Mouse (Mus musculus) hindbrain, postnatal 0 days (tissue): ENCODE measurements around the gene Sdhaf3. TPM values are rescaled to one million over a fixed set of nuclear protein-coding genes. Genes with fewer than 3 reads are reported as not detected.

Source experiments
- ATAC-seq: fragments of 200-750 bp; cut with Nextera tagmentation; 2 replicates; pipeline ENCODE4 v1.8.0; 2017; ENCODE audit warnings: mild to moderate bottlenecking, moderate TSS enrichment, moderate library complexity
- DNase-seq: peaks from one replicate; pipeline ENCODE4 v3.0.0-alpha.2; 2015; ENCODE audit warnings: low spot score
- H3K27ac ChIP-seq: fragments of 300-500 bp; sonication (generic); 2 replicates; pipeline ENCODE4 v1.5.1; 2014; ENCODE audit warnings: mild to moderate bottlenecking
- H3K27me3 ChIP-seq: fragments of 300-500 bp; sonication (generic); 2 replicates; pipeline ENCODE4 v1.6.1; 2014; ENCODE audit warnings: low read length, mixed read lengths; ENCODE audit not compliant: insufficient read depth
- H3K36me3 ChIP-seq: fragments of 300-500 bp; sonication (generic); 2 replicates; pipeline ENCODE4 v1.6.1; 2014; ENCODE audit warnings: low read length, mixed read lengths; ENCODE audit not compliant: insufficient read depth
- H3K4me1 ChIP-seq: fragments of 300-500 bp; sonication (generic); 2 replicates; pipeline ENCODE4 v1.6.1; 2014; ENCODE audit warnings: antibody characterized with exemption, low read length, mixed read lengths; ENCODE audit not compliant: insufficient read depth
- H3K4me2 ChIP-seq: fragments of 300-500 bp; sonication (generic); 2 replicates; pipeline ENCODE4 v1.6.1; 2014; ENCODE audit warnings: low read depth, mild to moderate bottlenecking, low read length, moderate library complexity, mixed read lengths
- H3K4me3 ChIP-seq: fragments of 300-500 bp; sonication (generic); 2 replicates; pipeline ENCODE4 v1.5.1; 2014; ENCODE audit warnings: low read length
- H3K9ac ChIP-seq: fragments of 300-500 bp; sonication (generic); replicated peaks from 2 replicates; pipeline ENCODE4 v1.6.1; 2014; ENCODE audit warnings: mild to moderate bottlenecking, low read length, moderate library complexity, mixed read lengths
- H3K9me3 ChIP-seq: fragments of 300-500 bp; sonication (generic); 2 replicates; pipeline ENCODE4 v1.6.1; 2016; ENCODE audit warnings: low read length, mixed read lengths
- CTCF ChIP-seq: IDR thresholded peaks from 2 replicates; pipeline ENCODE4 v1.5.1; 2016; ENCODE audit warnings: antibody characterized with exemption, control low read depth, low read depth
- WGBS: fragments of 180-500 bp; shearing (Covaris S2); extraction: QIAGEN DNeasy Blood & Tissue Kit; methylation state at CpG from one replicate; pipeline ENCODE4 v1.1.7; 2014; 5-methylcytosine and 5-hydroxymethylcytosine counted together
- polyA plus RNA-seq: library from polyadenylated mRNA; unstranded; fragments of >200 nt; fragmentation: Nextera tagmentation; extraction: Ambion mirVana; gene quantifications from 2 replicates; pipeline ENCODE4 v1.2.1, GENCODE M21; 2015
- total RNA-seq: library from RNA; depleted of rRNA; stranded (reverse); fragments of >200 nt; gene quantifications from 2 replicates; pipeline ENCODE4 v1.2.3, GENCODE M21; 2014; rRNA removed

Gene Sdhaf3
- 2.9 and 4.6 TPM in 2 replicates for total RNA-seq
- polyA plus RNA-seq: 5.5 and 5.7 TPM in 2 replicates

DNA sequence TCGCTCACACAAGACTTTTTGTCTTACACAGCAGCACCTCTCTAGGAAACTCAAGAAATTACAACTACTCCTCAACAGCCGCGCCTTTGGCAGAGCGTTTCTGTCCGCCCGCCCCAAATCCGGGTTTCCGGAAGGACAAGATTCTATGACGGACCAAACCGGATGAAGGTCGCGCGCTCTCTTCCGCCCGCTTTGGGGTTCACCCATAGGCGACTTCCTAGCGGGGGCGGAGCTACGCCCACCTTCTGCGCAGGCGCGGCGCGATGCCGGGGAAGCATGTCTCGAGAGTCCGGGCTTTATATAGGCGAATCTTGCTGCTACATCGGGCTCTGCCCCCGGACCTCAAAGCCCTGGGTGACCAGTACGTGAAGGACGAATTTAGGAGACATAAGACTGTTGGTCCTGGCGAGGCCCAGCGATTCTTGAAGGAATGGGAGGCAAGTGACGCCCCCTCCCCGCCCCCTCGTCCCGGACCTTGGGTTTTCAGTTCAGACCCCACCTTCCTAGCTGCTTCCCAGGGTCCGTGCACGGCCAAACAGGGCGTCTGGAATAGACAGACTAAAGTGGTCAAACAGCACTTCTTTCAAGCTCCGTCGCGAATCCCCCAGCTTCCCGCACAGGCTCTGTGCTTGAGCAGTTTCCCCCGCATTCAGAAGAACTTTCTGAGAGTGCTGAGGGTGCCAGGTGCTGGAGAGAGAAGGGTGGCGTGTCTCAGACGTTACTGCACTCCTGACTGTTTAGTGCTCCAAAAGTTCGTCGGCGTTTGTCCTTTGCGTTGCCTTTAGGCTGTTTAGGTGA is at the start of gene Sdhaf3:
Gene Sdhaf3 (plus strand): TSS at position 241 of the 798 bp plus-strand sequence.
- peak within 1 kb of the TSS; percentile 57; the same call in 1 of the 2 replicates for H3K27ac ChIP-seq
- DNase-seq (peak; percentile 99), ATAC-seq (peak; percentile 99)
- H3K4me1 ChIP-seq: no peaks in the 10 kb centered on the region
- no peaks in the 10 kb centered on the region for H3K9me3 ChIP-seq
- peak within 1 kb of the TSS; percentile 73 for H3K4me3 ChIP-seq
- under 1% methylated on average over 52 of the region's 52 CpGs for WGBS
- H3K27me3 ChIP-seq: no peaks in the 10 kb centered on the region
- peak; percentile 65 for TF ChIP-seq CTCF
- H3K36me3 ChIP-seq: no peaks in the 10 kb centered on the region
- peak within 1 kb of the TSS; percentile 70 for H3K4me2 ChIP-seq
- peak within 1 kb of the TSS; percentile 57 for H3K9ac ChIP-seq

DNA sequence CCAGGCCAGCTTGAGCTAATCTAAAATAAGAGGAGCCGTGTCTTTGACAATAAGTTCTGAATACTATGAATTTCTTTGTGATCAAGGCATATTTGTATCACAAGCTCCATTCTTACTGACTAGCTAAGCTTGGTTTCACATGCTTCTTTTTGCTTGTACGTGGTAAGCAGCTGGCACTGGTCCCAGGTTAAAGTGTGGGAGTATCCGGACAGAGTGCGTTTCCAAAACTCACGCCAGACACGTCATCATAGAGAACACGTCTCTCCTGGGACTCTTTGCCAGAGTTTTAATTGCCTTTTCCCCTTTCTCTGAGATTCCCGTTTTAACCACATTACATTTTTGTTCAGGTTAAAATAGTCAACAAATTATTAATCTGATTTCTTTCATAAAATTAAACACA is 46.2 kb upstream of the Sdhaf3 start:
- no peaks in the 10 kb centered on the region for H3K27me3 ChIP-seq
- no peak overlapping the region for H3K4me2 ChIP-seq
- DNase-seq: no peak
- WGBS: 54% methylated on average over 8 of the region's 8 CpGs
- no peak for TF ChIP-seq CTCF
- ATAC-seq: no peak
- H3K9me3 ChIP-seq: no peaks in the 10 kb centered on the region
- no peak overlapping the region for H3K9ac ChIP-seq
- H3K4me1 ChIP-seq: no peaks in the 10 kb centered on the region
- H3K4me3 ChIP-seq: no peak overlapping the region
- no peaks in the 10 kb centered on the region for H3K36me3 ChIP-seq
- no peak overlapping the region for H3K27ac ChIP-seq

DNA sequence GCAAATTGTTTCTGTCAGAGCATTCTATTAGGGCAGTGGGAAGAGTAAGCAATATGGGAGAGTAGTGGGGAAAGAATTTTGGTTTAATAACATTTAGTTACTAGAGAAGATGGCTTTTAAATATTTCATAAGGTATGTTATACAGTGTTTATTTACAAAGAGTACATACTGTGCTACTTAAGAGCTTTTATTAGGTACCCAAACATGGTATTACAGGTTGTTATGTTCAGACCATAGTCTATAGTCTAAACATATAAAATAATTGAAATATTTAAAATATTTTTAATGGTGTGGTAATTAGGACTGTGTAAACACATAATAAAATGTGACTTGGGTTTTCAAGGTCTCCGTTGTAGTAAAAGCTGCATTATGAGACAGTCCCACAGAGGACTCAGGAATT is 41.5 kb upstream of the Sdhaf3 start:
- Histone ChIP-seq H3K9me3 (no peaks in the 10 kb centered on the region), H3K27me3 (no peaks in the 10 kb centered on the region), H3K4me1 (no peaks in the 10 kb centered on the region), H3K36me3 (no peaks in the 10 kb centered on the region), H3K4me3 (no peak overlapping the region), H3K4me2 (no peak overlapping the region), H3K9ac (no peak overlapping the region), H3K27ac (no peak overlapping the region)
- TF ChIP-seq CTCF: no peak
- no peak for DNase-seq
- 89% methylated on average over 1 of the region's 1 CpGs for WGBS
- no peak for ATAC-seq

DNA sequence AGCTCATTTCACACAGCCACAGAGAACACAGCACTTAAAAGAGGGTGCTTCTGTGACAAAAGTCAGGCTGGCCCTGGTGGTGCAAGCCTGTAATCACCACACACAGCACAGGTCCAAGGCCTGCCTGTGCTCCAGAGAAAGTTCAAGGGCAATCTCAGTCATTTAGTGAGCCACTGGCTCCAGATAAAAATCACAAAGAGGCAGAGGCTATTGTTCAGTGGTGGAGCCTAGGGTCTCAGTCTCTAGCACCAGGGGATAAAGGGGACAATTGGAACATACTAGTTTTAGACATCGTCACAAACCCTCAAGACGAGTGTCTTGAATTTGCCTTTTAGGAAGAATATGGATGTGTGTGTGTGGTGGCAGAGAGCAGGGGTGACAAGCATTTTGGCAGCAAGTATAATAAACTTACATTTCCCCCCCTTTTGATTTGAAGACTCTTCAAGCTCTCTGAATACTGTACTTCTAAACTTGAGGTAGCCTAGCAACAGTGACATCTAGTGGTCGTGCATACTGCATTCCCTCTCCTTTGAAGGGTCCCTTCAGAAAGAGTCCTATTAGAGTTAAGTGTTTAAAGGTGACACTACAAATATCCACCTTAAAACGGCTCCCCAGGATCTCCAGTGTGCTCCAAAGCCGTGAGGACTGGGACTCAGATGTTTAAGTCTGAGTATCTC is 40.8 kb upstream of the Sdhaf3 start:
- peak; percentile 59 for ATAC-seq

DNA sequence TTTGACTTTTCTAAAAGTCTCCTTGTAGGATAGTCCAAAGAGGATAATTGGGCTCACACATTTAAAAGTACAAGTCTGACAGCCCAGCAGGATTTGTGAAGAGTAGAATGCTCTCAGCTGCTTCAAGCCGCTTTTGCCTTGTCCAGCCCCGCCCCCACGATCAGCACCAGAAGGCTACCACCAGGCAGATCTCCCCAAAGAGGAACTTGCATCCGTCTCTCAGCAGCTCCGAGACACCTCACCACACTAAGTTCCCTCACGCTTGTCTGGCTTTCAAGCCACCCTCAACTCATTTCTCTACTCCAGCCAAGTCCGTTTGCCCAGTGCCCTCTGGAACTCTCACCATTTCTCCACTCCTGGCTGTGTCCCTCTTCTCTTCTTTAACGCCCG is 40.3 kb upstream of the Sdhaf3 start:
- Histone ChIP-seq H3K27ac (no peak overlapping the region), H3K27me3 (no peaks in the 10 kb centered on the region), H3K4me3 (no peak overlapping the region), H3K4me1 (no peaks in the 10 kb centered on the region), H3K9me3 (no peaks in the 10 kb centered on the region), H3K9ac (no peak overlapping the region), H3K36me3 (no peaks in the 10 kb centered on the region), H3K4me2 (no peak overlapping the region)
- no peak for DNase-seq
- no peak for ATAC-seq
- no peak for TF ChIP-seq CTCF
- 51% methylated on average over 9 of the region's 9 CpGs for whole genome bisulfite sequencing

More for the DNA sequence above, 40.8 kb upstream of the Sdhaf3 start:
- Histone ChIP-seq H3K4me3 (no peak overlapping the region), H3K36me3 (no peaks in the 10 kb centered on the region), H3K27me3 (no peaks in the 10 kb centered on the region), H3K4me2 (no peak overlapping the region), H3K4me1 (no peaks in the 10 kb centered on the region), H3K9me3 (no peaks in the 10 kb centered on the region), H3K27ac (no peak overlapping the region), H3K9ac (no peak overlapping the region)
- DNase-seq: peak; percentile 78
- WGBS: 31% methylated on average over 5 of the region's 5 CpGs
- peak; percentile 77 for TF ChIP-seq CTCF

DNA sequence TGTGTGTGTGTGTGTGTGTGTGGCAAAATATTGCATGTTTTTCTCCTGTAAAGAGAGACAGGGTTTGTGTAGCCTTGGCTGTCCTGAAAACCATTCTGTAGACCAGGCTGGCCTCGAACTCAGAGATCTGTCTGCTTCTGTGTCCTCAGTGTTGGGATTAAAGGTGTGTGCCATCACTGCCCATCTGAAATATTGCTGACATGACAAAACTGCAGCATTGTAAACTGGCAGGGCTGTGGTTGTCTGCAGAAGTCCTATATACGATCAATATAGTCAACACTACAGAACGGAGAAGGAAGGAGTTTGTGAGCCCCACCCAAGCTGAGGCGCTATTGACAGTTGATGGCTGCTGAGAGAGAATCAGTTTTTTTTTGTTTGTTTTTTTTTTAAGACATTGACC is 38.5 kb upstream of the Sdhaf3 start:
- DNase-seq: no peak
- no peak for ATAC-seq
- no peak overlapping the region for H3K9ac ChIP-seq

More for the DNA sequence above, 38.5 kb upstream of the Sdhaf3 start:
- no peaks in the 10 kb centered on the region for H3K36me3 ChIP-seq
- H3K27me3 ChIP-seq: no peaks in the 10 kb centered on the region
- 94% methylated on average over 4 of the region's 4 CpGs for WGBS
- H3K9me3 ChIP-seq: no peaks in the 10 kb centered on the region
- H3K4me2 ChIP-seq: no peak overlapping the region
- no peak overlapping the region for H3K4me3 ChIP-seq
- no peak overlapping the region for H3K27ac ChIP-seq
- TF ChIP-seq CTCF: no peak
- H3K4me1 ChIP-seq: no peaks in the 10 kb centered on the region
